Mouse (Mus musculus) kidney, embryonic 16.5 days (tissue): ENCODE results near the gene Tmem235. TPM values are rescaled to one million over a fixed set of nuclear protein-coding genes. Genes with fewer than 3 reads are reported as not detected.
A peak's percentile ranks its signal among the peaks of the same experiment; 100 is the strongest.

Experiments
- ATAC-seq: fragments of 200-750 bp; cut with Nextera tagmentation; 2 replicates; pipeline ENCODE4 v1.8.0; 2017; ENCODE audit warnings: moderate TSS enrichment; ENCODE audit not compliant: low FRiP score, low TSS enrichment
- H3K27ac ChIP-seq: fragments of 300-500 bp; sonication (generic); 2 replicates; pipeline ENCODE4 v1.5.1; 2014; ENCODE audit warnings: low read length
- H3K27me3 ChIP-seq: fragments of 300-500 bp; sonication (generic); 2 replicates; pipeline ENCODE4 v1.6.1; 2014; ENCODE audit warnings: low read length, control low read depth, mixed read lengths; ENCODE audit not compliant: insufficient read depth
- H3K36me3 ChIP-seq: fragments of 300-500 bp; sonication (generic); 2 replicates; pipeline ENCODE4 v1.6.1; 2014; ENCODE audit warnings: low read length, control low read depth, mixed read lengths; ENCODE audit not compliant: insufficient read depth
- H3K4me1 ChIP-seq: fragments of 300-500 bp; sonication (generic); 2 replicates; pipeline ENCODE4 v1.6.1; 2014; ENCODE audit warnings: low read length, control low read depth, mixed read lengths; ENCODE audit not compliant: insufficient read depth
- H3K4me2 ChIP-seq: fragments of 300-500 bp; sonication (generic); replicated peaks from 2 replicates; pipeline ENCODE4 v1.6.1; 2014; ENCODE audit warnings: low read depth, low read length
- H3K4me3 ChIP-seq: fragments of 300-500 bp; sonication (generic); 2 replicates; pipeline ENCODE4 v1.5.1; 2014; ENCODE audit warnings: mild to moderate bottlenecking, low read length
- H3K9ac ChIP-seq: fragments of 300-500 bp; sonication (generic); replicated peaks from 2 replicates; pipeline ENCODE4 v1.6.1; 2014; ENCODE audit warnings: low read length
- H3K9me3 ChIP-seq: fragments of 300-500 bp; sonication (generic); 2 replicates; pipeline ENCODE4 v1.6.1; 2016; ENCODE audit warnings: low read length, control low read depth
- WGBS: fragments of 180-500 bp; shearing (Covaris S2); extraction: QIAGEN DNeasy Blood & Tissue Kit; methylation state at CpG from one replicate; pipeline ENCODE4 v1.1.7; 2014; 5-methylcytosine and 5-hydroxymethylcytosine counted together
- polyA plus RNA-seq: library from polyadenylated mRNA; unstranded; fragments of >200 nt; fragmentation: Nextera tagmentation; extraction: Ambion mirVana; gene quantifications from 2 replicates; pipeline ENCODE4 v1.2.1, GENCODE M21; 2015

The Tmem235 gene
- polyA plus RNA-seq, 1 experiment from 2014 or later, result not detected

DNA sequence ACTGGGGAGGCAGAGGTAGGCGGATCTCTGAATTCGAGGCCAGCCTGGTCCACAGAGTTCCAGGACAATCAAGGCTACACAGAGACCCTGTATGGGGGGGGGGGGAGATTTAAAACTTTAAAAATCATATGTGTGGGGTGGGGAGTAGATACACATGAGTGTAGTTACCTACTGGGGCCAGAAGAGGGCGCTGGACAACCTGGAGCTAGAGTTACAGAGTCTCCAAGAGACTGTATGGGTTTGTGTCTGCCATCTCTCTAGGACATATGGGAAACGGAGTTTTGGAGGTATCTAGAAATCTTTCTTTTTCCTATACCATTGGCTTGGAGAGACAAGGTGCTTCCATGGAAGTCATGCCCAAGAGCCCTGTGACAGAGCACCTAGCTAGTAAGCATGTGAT, 13.9 kb downstream of the Tmem235 start:
- Histone ChIP-seq H3K27ac (no peak overlapping the region), H3K4me2 (no peak overlapping the region), H3K9me3 (no peaks in the 10 kb centered on the region), H3K4me1 (peaks cover 34% of the 10 kb centered on the region), H3K27me3 (no peaks in the 10 kb centered on the region), H3K4me3 (no peak overlapping the region), H3K9ac (no peak overlapping the region), H3K36me3 (no peaks in the 10 kb centered on the region)
- no peak for ATAC-seq
- 66% methylated on average over 4 of the region's 4 CpGs for WGBS

DNA sequence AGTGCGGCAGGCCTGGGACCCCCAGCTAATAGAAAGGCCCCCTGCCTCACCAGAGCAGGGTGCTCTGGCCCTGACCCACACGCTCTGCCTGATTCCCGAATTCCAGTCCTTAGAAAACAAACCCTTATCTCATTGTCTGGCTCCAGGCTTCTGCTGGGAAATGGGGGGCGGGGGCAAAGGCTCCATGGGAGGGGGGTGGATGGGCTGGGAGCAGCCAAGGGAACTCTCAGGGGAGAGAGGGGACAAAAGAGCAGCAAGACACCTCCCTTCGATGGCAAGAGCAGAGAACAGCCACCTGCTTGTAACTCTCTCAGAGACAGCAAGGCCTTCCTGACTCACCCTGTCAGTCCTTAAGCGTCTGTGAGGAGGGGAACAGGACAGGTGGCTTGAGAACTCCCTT, 15.1 kb downstream of the Tmem235 start:
- 44% methylated on average over 6 of the region's 6 CpGs for WGBS
- Histone ChIP-seq H3K9ac (no peak overlapping the region), H3K4me1 (peaks cover 39% of the 10 kb centered on the region), H3K27me3 (no peaks in the 10 kb centered on the region), H3K36me3 (no peaks in the 10 kb centered on the region), H3K27ac (no peak overlapping the region), H3K9me3 (no peaks in the 10 kb centered on the region), H3K4me2 (no peak overlapping the region), H3K4me3 (no peak overlapping the region)
- no peak for ATAC-seq

DNA sequence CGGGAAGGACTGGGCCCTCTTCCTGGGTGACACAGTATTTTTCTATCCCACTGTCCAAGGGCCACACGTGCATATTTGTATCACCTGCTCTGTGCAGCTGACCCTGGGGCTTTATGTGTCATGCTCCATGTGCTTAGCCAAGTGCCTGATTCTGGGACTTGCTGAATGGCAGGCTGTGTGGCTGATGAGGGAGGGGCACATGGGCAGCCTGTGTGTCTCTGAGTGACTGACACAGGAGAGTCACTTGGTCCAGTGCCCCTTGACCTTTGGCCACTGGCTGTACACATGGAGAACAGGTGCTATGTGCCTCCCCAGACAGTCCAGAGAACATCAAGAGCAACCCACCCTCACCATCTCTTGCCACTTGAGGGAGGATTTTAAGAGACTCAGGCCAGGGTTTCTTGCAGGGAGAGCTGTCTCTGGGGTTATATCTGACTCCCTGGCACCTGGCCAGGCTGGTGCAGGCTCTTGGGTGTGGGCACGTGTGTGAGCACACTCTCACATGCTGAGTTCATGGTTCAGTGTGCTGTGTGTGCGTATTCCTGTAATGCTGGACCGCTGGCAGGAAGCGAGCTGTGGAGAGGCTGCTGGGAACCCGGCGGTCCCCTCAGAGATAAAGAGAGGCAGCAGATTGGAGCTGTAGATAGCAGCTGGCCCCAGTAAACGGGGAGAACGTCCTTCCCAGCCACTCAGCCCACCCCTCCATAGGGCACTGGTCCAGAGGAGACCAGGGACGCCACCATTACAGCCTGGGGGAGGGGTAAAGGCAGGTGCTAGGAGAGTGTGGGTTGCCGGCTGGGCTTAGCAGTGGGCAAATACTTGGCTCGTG, 17.6 kb downstream of the Tmem235 start:
- peak; percentile 43; the same call in 1 of the 2 replicates for ATAC-seq
- 21% methylated on average over 13 of the region's 13 CpGs for WGBS

DNA sequence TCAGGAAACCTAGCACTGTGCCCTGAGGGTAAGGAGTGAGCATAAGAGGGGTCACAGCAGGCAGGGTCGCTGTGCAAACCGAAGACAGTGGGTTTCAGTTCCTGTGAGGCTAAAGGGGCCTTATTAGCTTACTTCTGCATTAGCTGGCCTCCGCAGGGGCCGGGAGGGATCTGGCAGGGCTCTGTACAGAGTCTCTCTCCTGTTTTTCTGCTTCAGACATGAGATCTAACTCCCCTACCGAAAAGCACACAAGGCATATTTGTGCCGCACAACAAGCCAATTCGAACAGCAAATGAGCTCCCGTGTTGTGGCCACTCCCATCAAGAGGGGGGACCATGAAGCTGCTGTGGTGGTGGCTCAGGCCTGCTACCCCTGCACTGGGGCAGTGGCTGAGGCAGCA, 18.3 kb downstream of the Tmem235 start:
- Histone ChIP-seq H3K9me3 (no peaks in the 10 kb centered on the region), H3K27ac (peak overlapping the region; percentile 62; the same call in 1 of the 2 replicates), H3K36me3 (no peaks in the 10 kb centered on the region), H3K4me1 (peaks cover 51% of the 10 kb centered on the region), H3K4me2 (peak overlapping the region; percentile 11), H3K27me3 (no peaks in the 10 kb centered on the region), H3K4me3 (no peak overlapping the region), H3K9ac (peak overlapping the region; percentile 14)
- ATAC-seq, result no peak
- 39% methylated on average over 8 of the region's 8 CpGs for WGBS

More for the DNA sequence above, 17.6 kb downstream of the Tmem235 start:
- peaks cover 54% of the 10 kb centered on the region for H3K4me1 ChIP-seq
- H3K9me3 ChIP-seq, result no peaks in the 10 kb centered on the region
- peak overlapping the region; percentile 62 for H3K27ac ChIP-seq
- H3K4me2 ChIP-seq, result peak overlapping the region; percentile 11
- H3K4me3 ChIP-seq, result no peak overlapping the region
- no peaks in the 10 kb centered on the region for H3K36me3 ChIP-seq
- no peaks in the 10 kb centered on the region for H3K27me3 ChIP-seq
- peak overlapping the region; percentile 14 for H3K9ac ChIP-seq

DNA sequence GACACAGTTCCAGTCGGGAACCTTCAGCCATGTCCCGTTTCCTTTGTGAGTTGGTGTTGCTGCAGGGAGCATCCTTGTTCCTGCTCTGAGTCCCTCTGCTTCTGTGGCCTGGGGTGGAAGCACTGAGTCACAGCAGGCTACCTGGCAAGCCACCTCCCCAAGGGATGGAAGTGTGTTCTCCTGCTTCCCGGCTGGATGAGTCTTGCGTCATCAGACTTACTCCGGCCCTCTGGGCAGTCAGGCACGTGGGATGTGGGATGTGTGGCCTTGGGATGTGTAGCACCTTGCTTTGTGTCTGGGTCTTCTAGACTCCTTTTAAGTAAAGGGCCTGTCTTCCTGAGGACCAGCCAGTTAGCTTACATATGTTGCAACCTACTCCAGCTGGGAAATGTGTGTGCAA, 19.1 kb downstream of the Tmem235 start:
- Histone ChIP-seq H3K9ac (no peak overlapping the region), H3K9me3 (no peaks in the 10 kb centered on the region), H3K4me3 (no peak overlapping the region), H3K27ac (no peak overlapping the region), H3K36me3 (no peaks in the 10 kb centered on the region), H3K27me3 (no peaks in the 10 kb centered on the region), H3K4me1 (peaks cover 51% of the 10 kb centered on the region), H3K4me2 (no peak overlapping the region)
- WGBS, result 73% methylated on average over 6 of the region's 6 CpGs
- ATAC-seq, result no peak

DNA sequence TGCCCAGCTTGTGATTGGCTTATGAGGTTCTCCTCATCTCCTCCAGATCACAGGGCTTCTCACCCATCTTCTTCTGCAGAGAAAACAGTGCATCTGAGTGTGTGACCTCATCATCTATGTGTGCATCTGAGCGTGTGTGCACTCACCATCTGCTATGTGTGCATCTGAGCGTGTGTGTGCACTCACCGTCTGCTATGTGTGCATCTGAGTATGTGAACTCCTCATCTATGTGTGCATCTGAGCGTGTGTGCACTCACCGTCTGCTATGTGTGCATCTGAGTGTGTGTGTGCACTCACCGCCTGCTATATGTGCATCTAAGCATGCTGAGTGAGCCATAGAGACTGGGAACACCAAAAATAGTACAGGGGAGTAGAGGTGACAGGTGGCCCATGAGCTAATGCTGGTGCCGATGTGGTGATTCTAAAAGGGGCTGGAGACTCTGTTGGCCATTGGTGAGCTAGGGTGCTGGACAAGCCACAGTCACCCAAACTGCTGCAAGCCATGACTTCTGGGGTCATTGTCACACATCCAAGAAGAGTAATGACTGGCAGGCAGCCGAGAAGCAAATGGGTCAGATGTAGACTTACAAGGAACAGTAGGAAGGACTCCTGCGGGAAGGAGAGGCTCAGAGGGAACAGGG, 19.9 kb downstream of the Tmem235 start:
- Histone ChIP-seq H3K9ac (no peak overlapping the region), H3K27ac (no peak overlapping the region), H3K36me3 (no peaks in the 10 kb centered on the region), H3K4me1 (peaks cover 51% of the 10 kb centered on the region), H3K4me2 (no peak overlapping the region), H3K9me3 (no peaks in the 10 kb centered on the region), H3K27me3 (no peaks in the 10 kb centered on the region), H3K4me3 (no peak overlapping the region)
- WGBS, result 90% methylated on average over 9 of the region's 9 CpGs
- no peak for ATAC-seq

DNA sequence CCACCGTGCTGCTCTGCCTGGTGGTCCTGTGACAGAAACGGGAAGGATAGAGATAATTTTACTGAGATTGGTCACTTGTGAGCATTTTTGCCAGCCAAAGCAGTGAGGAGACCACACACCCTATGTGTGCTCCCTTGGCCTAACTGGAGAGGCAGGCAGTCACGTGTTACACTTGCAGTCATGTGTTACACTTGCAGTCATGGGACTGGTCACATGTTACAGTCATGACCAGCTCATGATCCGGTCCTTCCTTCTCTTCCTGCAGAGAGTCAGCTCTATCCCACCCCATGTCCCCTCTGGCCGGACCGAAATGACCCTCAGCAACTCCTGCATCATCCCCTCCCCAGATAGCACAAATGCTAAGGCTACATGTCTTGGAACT, 20.4 kb downstream of the Tmem235 start:
- ATAC-seq, result no peak

DNA sequence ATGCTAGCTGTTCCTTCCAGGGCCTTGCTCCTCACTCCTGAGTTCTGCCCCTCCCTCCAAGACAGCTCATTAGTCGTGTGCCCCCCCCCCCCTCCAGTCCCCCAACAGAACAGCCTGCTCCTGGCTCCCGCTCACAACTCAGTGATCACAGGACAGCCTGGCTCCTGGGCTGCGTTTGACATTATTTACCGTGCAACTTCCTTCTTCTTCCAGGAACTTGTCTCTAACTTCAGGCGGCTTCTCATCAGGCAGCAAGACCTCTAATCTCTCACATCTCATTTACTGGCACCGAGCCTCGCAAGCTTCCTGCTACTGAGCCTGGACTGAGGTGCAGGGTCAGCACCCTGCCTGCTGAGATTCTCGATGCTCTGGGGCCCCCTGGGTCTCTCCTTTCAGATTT, 21.2 kb downstream of the Tmem235 start:
- Histone ChIP-seq H3K4me3 (no peak overlapping the region), H3K36me3 (no peaks in the 10 kb centered on the region), H3K4me2 (no peak overlapping the region), H3K4me1 (peaks cover 49% of the 10 kb centered on the region), H3K9ac (no peak overlapping the region), H3K27ac (peak overlapping the region; percentile 59), H3K9me3 (no peaks in the 10 kb centered on the region), H3K27me3 (no peaks in the 10 kb centered on the region)
- peak; percentile 33; the same call in 1 of the 2 replicates for ATAC-seq
- WGBS, result under 1% methylated on average over 8 of the region's 8 CpGs

More for the DNA sequence above, 20.4 kb downstream of the Tmem235 start:
- Histone ChIP-seq H3K9me3 (no peaks in the 10 kb centered on the region), H3K4me3 (no peak overlapping the region), H3K27me3 (no peaks in the 10 kb centered on the region), H3K4me1 (peaks cover 49% of the 10 kb centered on the region), H3K4me2 (no peak overlapping the region), H3K9ac (no peak overlapping the region), H3K36me3 (no peaks in the 10 kb centered on the region), H3K27ac (peak overlapping the region; percentile 59; the same call in 1 of the 2 replicates)
- WGBS, result 76% methylated on average over 6 of the region's 6 CpGs

DNA sequence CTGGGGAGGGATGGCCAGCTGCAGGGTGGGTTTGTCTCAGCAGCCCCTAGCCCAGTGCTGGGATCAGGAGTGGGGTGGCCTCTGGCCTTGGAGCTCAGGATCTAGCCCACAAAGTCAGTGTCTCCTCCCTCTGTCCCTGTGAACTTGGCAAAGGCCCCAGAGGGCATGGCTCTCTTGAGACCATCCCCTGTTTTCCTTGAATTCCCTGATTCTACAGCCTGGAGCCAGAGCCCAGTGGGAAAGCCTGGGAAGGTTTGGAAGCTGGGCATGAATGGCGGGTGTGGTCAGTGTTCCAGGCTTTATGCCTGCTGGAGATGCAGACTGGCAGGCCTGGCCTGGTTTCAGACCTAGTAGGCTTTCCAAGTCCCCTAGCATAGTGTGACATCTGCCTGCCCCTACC, 21.7 kb downstream of the Tmem235 start:
- Histone ChIP-seq H3K27ac (peak overlapping the region; percentile 59), H3K9me3 (no peaks in the 10 kb centered on the region), H3K4me1 (peaks cover 49% of the 10 kb centered on the region), H3K36me3 (no peaks in the 10 kb centered on the region), H3K9ac (no peak overlapping the region), H3K4me2 (no peak overlapping the region), H3K4me3 (no peak overlapping the region), H3K27me3 (no peaks in the 10 kb centered on the region)
- ATAC-seq, result no peak
- WGBS, result 73% methylated on average over 1 of the region's 1 CpGs

DNA sequence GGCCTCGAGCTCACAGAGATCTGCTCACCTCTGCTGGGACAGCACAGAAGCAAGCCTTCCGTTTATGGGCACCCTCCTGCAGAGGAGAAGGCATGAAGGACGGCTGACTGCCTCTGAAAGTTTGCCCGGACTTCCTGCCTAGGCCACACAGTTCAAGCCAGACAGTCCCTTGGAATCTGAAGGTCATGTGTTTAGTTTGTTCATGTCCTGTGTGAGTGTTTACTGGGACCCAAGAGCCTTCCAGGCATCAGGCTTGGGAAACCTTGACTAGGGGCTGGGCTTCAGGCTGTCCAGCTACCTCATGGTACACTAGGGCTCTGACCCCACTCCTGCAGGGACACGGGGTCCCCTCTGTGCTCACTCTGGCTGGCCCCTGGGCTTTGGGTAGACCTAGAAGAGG, 25.4 kb downstream of the Tmem235 start:
- no peak overlapping the region; the same call in 1 of the 2 replicates for H3K27ac ChIP-seq
- peaks cover 50% of the 10 kb centered on the region for H3K4me1 ChIP-seq
- H3K36me3 ChIP-seq, result no peaks in the 10 kb centered on the region
- peaks cover 3% of the 10 kb centered on the region; the same call in 1 of the 2 replicates for H3K27me3 ChIP-seq
- H3K4me3 ChIP-seq, result no peak overlapping the region
- 38% methylated on average over 5 of the region's 5 CpGs for WGBS
- no peak overlapping the region for H3K9ac ChIP-seq
- H3K9me3 ChIP-seq, result no peaks in the 10 kb centered on the region
- ATAC-seq, result no peak
- H3K4me2 ChIP-seq, result no peak overlapping the region
